8 mouse cellular contexts compared by ENCODE assay signal in the genomic region with DNA sequence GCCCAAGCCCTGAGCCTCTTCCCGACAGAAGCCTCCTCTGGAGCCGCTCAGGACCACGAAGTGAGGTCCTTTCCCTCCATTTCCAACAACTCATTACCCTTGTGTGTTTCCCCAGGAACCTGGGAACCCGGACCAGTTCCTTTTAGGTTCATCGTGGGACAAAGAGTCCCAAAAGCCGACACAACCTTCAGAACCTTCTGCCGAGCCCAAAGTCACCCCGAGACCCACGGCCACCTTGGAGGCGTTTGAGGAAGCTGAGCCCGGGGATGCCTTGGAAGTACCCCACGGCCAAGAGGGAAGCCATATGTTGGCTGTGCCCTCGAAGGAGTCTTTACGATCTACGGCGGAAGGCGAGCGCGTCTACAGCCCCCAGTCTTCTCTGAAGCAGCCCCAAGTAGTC. TPM values are rescaled to one million over a fixed set of nuclear protein-coding genes. Genes with fewer than 3 reads are reported as not detected.
DNase-seq lines count a peak whose midpoint lies in the region; ATAC-seq and TF ChIP-seq lines count a peak whose summit lies in the region.

No protein-coding gene starts in this region.

- no peak overlapping the region for H3K27ac ChIP-seq in lung, embryonic 15.5 days
- no peak overlapping the region for H3K27ac ChIP-seq in forebrain, embryonic 11.5 days (ENCODE audit: low read depth, low read length)
- H3K27ac ChIP-seq in limb, embryonic 10.5 days: peak overlapping the region; percentile 67
- H3K27ac ChIP-seq in neural tube, embryonic 15.5 days (replicated peaks): no peak overlapping the region

- TF ChIP-seq POLR2A in lung, adult 2 months (IDR thresholded peaks at IDR 0.05; ENCODE audit: borderline replicate concordance, extremely low read depth, low read depth, low read length): no peak

- ATAC-seq in lung, embryonic 15.5 days (ENCODE audit: borderline replicate concordance, extremely low read depth, low FRiP score, low TSS enrichment): no peak
- ATAC-seq in forebrain, embryonic 11.5 days (replicated peaks; ENCODE audit: low FRiP score): no peak
- ATAC-seq in neural tube, embryonic 15.5 days (ENCODE audit: low FRiP score): no peak

- no peak for DNase-seq in lung, adult 2 months
- DNase-seq in forebrain, embryonic 11.5 days (ENCODE audit: low spot score): no peak
- DNase-seq in limb, embryonic 10.5 days (ENCODE audit: low spot score): no peak
- DNase-seq in spleen, postnatal 14 days (ENCODE audit: low spot score in 2 of 2): no peak
- DNase-seq in right cerebral cortex, postnatal 25 days: no peak
- DNase-seq in lung, postnatal 25 days (ENCODE audit: low spot score): no peak

- peaks cover 27% of the 10 kb centered on the region for H3K4me1 ChIP-seq in lung, embryonic 15.5 days
- H3K4me1 ChIP-seq in lung, adult 2 months (ENCODE audit: control insufficient read depth, insufficient read depth, low read length): no peaks in the 10 kb centered on the region; the same call in 1 of the 2 replicates
- H3K4me1 ChIP-seq in forebrain, embryonic 11.5 days (replicated peaks; ENCODE audit: control insufficient read depth, insufficient read depth, low read length): peaks cover 14% of the 10 kb centered on the region; the same call in 1 of the 2 replicates
- H3K4me1 ChIP-seq in limb, embryonic 10.5 days: peaks cover 35% of the 10 kb centered on the region
- peaks cover 31% of the 10 kb centered on the region for H3K4me1 ChIP-seq in neural tube, embryonic 15.5 days

- H3K36me3 ChIP-seq in lung, embryonic 15.5 days: no peaks in the 10 kb centered on the region
- no peaks in the 10 kb centered on the region for H3K36me3 ChIP-seq in forebrain, embryonic 11.5 days (ENCODE audit: control insufficient read depth, insufficient read depth, low read length)
- no peaks in the 10 kb centered on the region for H3K36me3 ChIP-seq in limb, embryonic 10.5 days
- H3K36me3 ChIP-seq in neural tube, embryonic 15.5 days: no peaks in the 10 kb centered on the region

- TF ChIP-seq CTCF in lung, adult 2 months (IDR thresholded peaks at IDR 0.05; ENCODE audit: insufficient read depth, low read length): no peak

- peak overlapping the region; percentile 37 for H3K9ac ChIP-seq in lung, embryonic 15.5 days
- H3K9ac ChIP-seq in forebrain, embryonic 11.5 days (ENCODE audit: low read length): no peak overlapping the region
- peak overlapping the region; percentile 31; the same call in 1 of the 2 replicates for H3K9ac ChIP-seq in neural tube, embryonic 15.5 days (replicated peaks)

- peaks cover 35% of the 10 kb centered on the region for H3K27me3 ChIP-seq in lung, embryonic 15.5 days
- peaks cover 32% of the 10 kb centered on the region for H3K27me3 ChIP-seq in forebrain, embryonic 11.5 days (ENCODE audit: control insufficient read depth, insufficient read depth, low read length)
- peaks cover 35% of the 10 kb centered on the region for H3K27me3 ChIP-seq in limb, embryonic 10.5 days (ENCODE audit: low read depth, poor library complexity, severe bottlenecking)
- peaks cover 32% of the 10 kb centered on the region for H3K27me3 ChIP-seq in neural tube, embryonic 15.5 days (replicated peaks)

- peak overlapping the region; percentile 85 for H3K4me2 ChIP-seq in lung, embryonic 15.5 days
- H3K4me2 ChIP-seq in forebrain, embryonic 11.5 days (ENCODE audit: low read depth, low read length, severe bottlenecking): peak overlapping the region; percentile 38; the same call in 1 of the 2 replicates
- peak overlapping the region; percentile 54 for H3K4me2 ChIP-seq in neural tube, embryonic 15.5 days

- 8% methylated on average over 19 of the region's 19 CpGs for WGBS in lung, embryonic 15.5 days
- 17% methylated on average over 19 of the region's 19 CpGs for WGBS in lung, adult 2 months
- 5% methylated on average over 19 of the region's 19 CpGs for WGBS in forebrain, embryonic 11.5 days
- 5% methylated on average over 19 of the region's 19 CpGs for WGBS in limb, embryonic 10.5 days
- 7% methylated on average over 19 of the region's 19 CpGs for WGBS in neural tube, embryonic 15.5 days

- peak overlapping the region; percentile 43 for H3K4me3 ChIP-seq in lung, embryonic 15.5 days
- H3K4me3 ChIP-seq in lung, adult 2 months (replicated peaks; ENCODE audit: extremely low read depth, low read depth, low read length): no peak overlapping the region
- peak overlapping the region; percentile 19; the same call in 1 of the 2 replicates for H3K4me3 ChIP-seq in forebrain, embryonic 11.5 days (ENCODE audit: low read depth, low read length)
- H3K4me3 ChIP-seq in limb, embryonic 10.5 days: peak overlapping the region; percentile 52
- peak overlapping the region; percentile 32 for H3K4me3 ChIP-seq in neural tube, embryonic 15.5 days (replicated peaks)

- no peaks in the 10 kb centered on the region for H3K9me3 ChIP-seq in lung, embryonic 15.5 days
- no peaks in the 10 kb centered on the region for H3K9me3 ChIP-seq in forebrain, embryonic 11.5 days (ENCODE audit: control insufficient read depth, low read length)
- H3K9me3 ChIP-seq in limb, embryonic 10.5 days (replicated peaks): no peaks in the 10 kb centered on the region
- no peaks in the 10 kb centered on the region for H3K9me3 ChIP-seq in neural tube, embryonic 15.5 days (replicated peaks)

RNA-seq across cellular contexts. Expression of a gene that starts 4.3 kb away (rescaled TPM):
- polyA plus RNA-seq in lung, embryonic 15.5 days (2015; fragmentation: Nextera tagmentation; extraction: Ambion mirVana): 96.7 and 104 TPM in 2 replicates
- polyA plus RNA-seq in lung, adult 2 months (2012; rRNA removed): 146 and 155 TPM in 2 replicates
- 99.6 and 104 TPM in 2 replicates for polyA plus RNA-seq in forebrain, embryonic 11.5 days (2014; fragmentation: Nextera tagmentation; extraction: Ambion mirVana)
- 96.4 and 108 TPM in 2 replicates for polyA plus RNA-seq in limb, embryonic 10.5 days (2016; fragmentation: Nextera tagmentation; extraction: Ambion mirVana)
- polyA plus RNA-seq in neural tube, embryonic 15.5 days (2015; fragmentation: Nextera tagmentation; extraction: Ambion mirVana): 149 and 153 TPM in 2 replicates

RNA-seq across cellular contexts. Expression of a gene that starts 5.2 kb away (rescaled TPM):
- 6.2 and 8.1 TPM in 2 replicates for polyA plus RNA-seq in lung, embryonic 15.5 days (2015; fragmentation: Nextera tagmentation; extraction: Ambion mirVana)
- polyA plus RNA-seq in lung, adult 2 months (2012; rRNA removed): 4.6 and 5.5 TPM in 2 replicates
- polyA plus RNA-seq in forebrain, embryonic 11.5 days (2014; fragmentation: Nextera tagmentation; extraction: Ambion mirVana): 1.2 and 1.9 TPM in 2 replicates
- polyA plus RNA-seq in limb, embryonic 10.5 days (2016; fragmentation: Nextera tagmentation; extraction: Ambion mirVana): 0.80 and 1.6 TPM in 2 replicates
- 7.9 and 8.2 TPM in 2 replicates for polyA plus RNA-seq in neural tube, embryonic 15.5 days (2015; fragmentation: Nextera tagmentation; extraction: Ambion mirVana)

RNA-seq across cellular contexts. Expression of a gene that starts 5.2 kb away (rescaled TPM):
- polyA plus RNA-seq in lung, embryonic 15.5 days (2015; fragmentation: Nextera tagmentation; extraction: Ambion mirVana): 5.0 and 7.6 TPM in 2 replicates
- polyA plus RNA-seq in lung, adult 2 months (2012; rRNA removed): 5.3 and 6.9 TPM in 2 replicates
- 12.6 and 15.6 TPM in 2 replicates for polyA plus RNA-seq in forebrain, embryonic 11.5 days (2014; fragmentation: Nextera tagmentation; extraction: Ambion mirVana)
- polyA plus RNA-seq in limb, embryonic 10.5 days (2016; fragmentation: Nextera tagmentation; extraction: Ambion mirVana): 10.9 and 13.7 TPM in 2 replicates
- 14.7 and 18.6 TPM in 2 replicates for polyA plus RNA-seq in neural tube, embryonic 15.5 days (2015; fragmentation: Nextera tagmentation; extraction: Ambion mirVana)

RNA-seq across cellular contexts. Expression of a gene that starts 26.2 kb away (rescaled TPM):
- polyA plus RNA-seq in lung, embryonic 15.5 days (2015; fragmentation: Nextera tagmentation; extraction: Ambion mirVana): 35.3 and 39.9 TPM in 2 replicates
- polyA plus RNA-seq in lung, adult 2 months (2012; rRNA removed): 110 and 116 TPM in 2 replicates
- 17.8 and 23.0 TPM in 2 replicates for polyA plus RNA-seq in forebrain, embryonic 11.5 days (2014; fragmentation: Nextera tagmentation; extraction: Ambion mirVana)
- polyA plus RNA-seq in limb, embryonic 10.5 days (2016; fragmentation: Nextera tagmentation; extraction: Ambion mirVana): 34.2 and 51.8 TPM in 2 replicates
- 17.1 and 23.7 TPM in 2 replicates for polyA plus RNA-seq in neural tube, embryonic 15.5 days (2015; fragmentation: Nextera tagmentation; extraction: Ambion mirVana)

RNA-seq across cellular contexts. Expression of a gene that starts 36.2 kb away (rescaled TPM):
- 13.5 and 15.2 TPM in 2 replicates for polyA plus RNA-seq in lung, embryonic 15.5 days (2015; fragmentation: Nextera tagmentation; extraction: Ambion mirVana)
- 37.0 and 63.4 TPM in 2 replicates for polyA plus RNA-seq in lung, adult 2 months (2012; rRNA removed)
- 20.0 and 27.7 TPM in 2 replicates for polyA plus RNA-seq in forebrain, embryonic 11.5 days (2014; fragmentation: Nextera tagmentation; extraction: Ambion mirVana)
- 17.4 and 17.8 TPM in 2 replicates for polyA plus RNA-seq in limb, embryonic 10.5 days (2016; fragmentation: Nextera tagmentation; extraction: Ambion mirVana)
- 12.0 and 12.3 TPM in 2 replicates for polyA plus RNA-seq in neural tube, embryonic 15.5 days (2015; fragmentation: Nextera tagmentation; extraction: Ambion mirVana)
